Mouse (Mus musculus): ENCODE measurements at regions not wholly inside any gene's neighbourhood (a gene's known extent, or its start where the extent isn't known, plus 50 kb on each side); places are given as distances from the start of the nearest gene placed in this dataset.

DNA sequence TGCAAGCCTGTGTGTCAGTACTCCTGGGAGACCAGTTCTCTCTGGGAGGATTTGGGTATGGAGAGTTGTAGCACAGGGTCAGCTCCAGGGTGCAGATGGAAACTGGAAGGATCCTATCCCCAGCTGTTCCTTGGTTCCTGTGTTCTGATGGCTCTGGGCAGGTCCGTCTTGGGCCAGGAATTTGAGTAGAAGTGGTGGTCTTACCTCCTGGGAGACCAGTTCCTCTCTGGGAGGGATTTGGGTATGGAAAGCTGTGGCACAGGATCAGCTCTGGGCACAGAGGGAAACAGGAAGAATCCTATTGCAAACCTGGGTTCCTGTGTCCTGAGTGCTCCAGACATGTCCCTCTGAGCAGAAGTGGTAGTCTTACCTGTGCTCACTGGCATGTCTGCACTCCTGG lies 314.5 kb downstream of the Wdr11 start:
- TF ChIP-seq CTCF (IDR thresholded peaks at IDR 0.05; ENCODE audit: insufficient read depth, low read depth, low read length) = no peak
- TF ChIP-seq POLR2A (IDR thresholded peaks at IDR 0.05; ENCODE audit: insufficient read depth, low read depth, low read length) = no peak
- 96% methylated on average over 1 of the region's 1 CpGs for WGBS
- no peak overlapping the region for H3K4me3 ChIP-seq (ENCODE audit: insufficient read depth, low read depth, low read length)
- H3K27ac ChIP-seq (ENCODE audit: insufficient read depth, low read depth, low read length) = no peak overlapping the region
- H3K4me1 ChIP-seq (ENCODE audit: control insufficient read depth, insufficient read depth, low read length) = peaks cover 2% of the 10 kb centered on the region

DNA sequence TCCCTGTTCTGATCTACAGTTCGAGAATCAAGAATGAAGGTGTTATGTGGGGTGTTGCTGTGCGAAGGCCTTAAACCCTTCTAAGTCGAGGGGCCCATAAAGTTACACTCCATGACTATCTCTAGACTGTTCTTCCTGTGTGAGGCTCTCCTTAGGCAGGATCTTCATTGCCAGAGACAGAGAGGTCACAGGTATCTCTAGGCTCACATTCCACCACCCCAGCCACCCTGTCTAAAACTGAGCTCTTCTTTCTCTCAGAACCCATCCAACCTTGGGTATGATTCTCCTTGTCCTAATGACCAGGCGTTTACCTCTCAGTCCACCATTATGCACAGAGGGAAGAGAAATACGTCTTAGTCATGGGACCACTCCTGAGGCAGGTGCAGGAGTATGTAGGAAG lies 317.2 kb downstream of the Wdr11 start:
- 93% methylated on average over 5 of the region's 5 CpGs for WGBS
- TF ChIP-seq CTCF (IDR thresholded peaks at IDR 0.05; ENCODE audit: insufficient read depth, low read depth, low read length) (no peak), POLR2A (IDR thresholded peaks at IDR 0.05; ENCODE audit: insufficient read depth, low read depth, low read length) (no peak)
- H3K4me3 ChIP-seq (ENCODE audit: insufficient read depth, low read depth, low read length) = no peak overlapping the region
- H3K4me1 ChIP-seq (ENCODE audit: control insufficient read depth, insufficient read depth, low read length) = no peaks in the 10 kb centered on the region; the same call in 1 of the 2 replicates
- H3K27ac ChIP-seq (ENCODE audit: insufficient read depth, low read depth, low read length) = no peak overlapping the region

DNA sequence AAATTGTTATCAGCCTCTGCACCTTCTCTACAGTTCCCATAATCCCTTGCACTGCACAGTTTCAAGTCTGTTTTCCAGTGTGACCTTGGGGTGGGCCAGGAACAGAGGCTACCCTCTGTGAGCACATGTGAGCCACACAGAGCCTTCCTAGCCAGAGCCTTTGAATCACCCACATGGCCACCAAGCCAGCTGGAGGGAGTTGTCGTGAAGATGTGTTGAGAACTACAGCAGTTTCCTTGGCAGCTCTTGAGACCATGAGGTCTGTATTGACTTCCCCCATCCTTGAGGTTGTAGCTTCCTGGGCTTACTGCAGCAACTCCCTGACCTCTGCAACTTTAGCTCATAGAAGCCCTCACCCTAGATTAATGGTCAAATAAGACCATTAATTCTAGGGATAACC lies 318.1 kb downstream of the Wdr11 start:
- TF ChIP-seq CTCF (IDR thresholded peaks at IDR 0.05; ENCODE audit: insufficient read depth, low read depth, low read length) = no peak
- no peak for TF ChIP-seq POLR2A (IDR thresholded peaks at IDR 0.05; ENCODE audit: insufficient read depth, low read depth, low read length)
- Histone ChIP-seq H3K4me3 (ENCODE audit: insufficient read depth, low read depth, low read length) (no peak overlapping the region), H3K27ac (ENCODE audit: insufficient read depth, low read depth, low read length) (no peak overlapping the region), H3K4me1 (ENCODE audit: control insufficient read depth, insufficient read depth, low read length) (no peaks in the 10 kb centered on the region; the same call in 1 of the 2 replicates)
- 72% methylated on average over 1 of the region's 1 CpGs for WGBS

DNA sequence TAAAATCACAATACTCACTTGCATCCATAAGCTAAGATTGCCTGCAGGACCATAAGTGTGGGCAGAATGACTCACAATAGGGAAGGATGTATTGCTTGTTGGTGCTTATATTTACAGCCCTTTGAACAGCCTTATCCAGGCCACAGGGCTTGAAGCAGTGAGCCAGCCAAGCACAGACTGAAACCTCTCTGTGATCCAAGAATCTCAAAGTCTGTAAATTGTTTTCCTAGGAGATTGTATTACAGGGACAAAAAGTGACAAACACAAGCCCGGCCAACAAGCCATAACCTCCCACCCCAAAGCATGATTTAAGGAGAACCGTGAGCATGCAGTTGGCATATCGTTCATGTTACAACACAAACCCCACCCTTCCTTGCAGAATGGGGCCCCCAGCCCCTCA lies 319.2 kb downstream of the Wdr11 start:
- H3K4me3 ChIP-seq (ENCODE audit: insufficient read depth, low read depth, low read length) = no peak overlapping the region
- WGBS = 81% methylated on average over 3 of the region's 3 CpGs
- no peak overlapping the region for H3K27ac ChIP-seq (ENCODE audit: insufficient read depth, low read depth, low read length)
- no peaks in the 10 kb centered on the region; the same call in 1 of the 2 replicates for H3K4me1 ChIP-seq (ENCODE audit: control insufficient read depth, insufficient read depth, low read length)
- TF ChIP-seq CTCF (IDR thresholded peaks at IDR 0.05; ENCODE audit: insufficient read depth, low read depth, low read length) (no peak), POLR2A (IDR thresholded peaks at IDR 0.05; ENCODE audit: insufficient read depth, low read depth, low read length) (no peak)

DNA sequence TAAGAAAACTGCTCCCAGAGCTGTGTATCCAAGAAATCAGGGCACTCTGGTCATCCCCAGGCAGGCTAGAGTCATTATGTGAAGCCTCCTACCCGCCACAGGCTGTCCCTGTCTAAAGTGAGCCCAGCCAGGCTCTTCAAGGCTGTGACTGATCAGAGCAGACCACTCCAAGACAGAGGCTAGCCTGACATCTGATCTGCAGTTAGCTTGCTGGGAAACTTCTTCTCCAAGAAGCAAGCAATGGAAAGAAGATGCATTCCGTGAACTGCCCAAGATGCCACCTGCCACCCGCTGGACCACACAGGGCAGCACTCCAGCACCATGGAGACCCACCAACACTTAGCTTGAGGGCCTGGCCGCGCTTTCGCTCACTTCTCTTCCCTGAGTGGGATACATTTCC lies 323.2 kb downstream of the Wdr11 start:
- Histone ChIP-seq H3K4me3 (ENCODE audit: insufficient read depth, low read depth, low read length) (no peak overlapping the region), H3K4me1 (ENCODE audit: control insufficient read depth, insufficient read depth, low read length) (peaks cover 12% of the 10 kb centered on the region; the same call in 1 of the 2 replicates), H3K27ac (ENCODE audit: insufficient read depth, low read depth, low read length) (no peak overlapping the region)
- WGBS = 96% methylated on average over 6 of the region's 6 CpGs
- TF ChIP-seq POLR2A (IDR thresholded peaks at IDR 0.05; ENCODE audit: insufficient read depth, low read depth, low read length) = no peak
- no peak for TF ChIP-seq CTCF (IDR thresholded peaks at IDR 0.05; ENCODE audit: insufficient read depth, low read depth, low read length)

DNA sequence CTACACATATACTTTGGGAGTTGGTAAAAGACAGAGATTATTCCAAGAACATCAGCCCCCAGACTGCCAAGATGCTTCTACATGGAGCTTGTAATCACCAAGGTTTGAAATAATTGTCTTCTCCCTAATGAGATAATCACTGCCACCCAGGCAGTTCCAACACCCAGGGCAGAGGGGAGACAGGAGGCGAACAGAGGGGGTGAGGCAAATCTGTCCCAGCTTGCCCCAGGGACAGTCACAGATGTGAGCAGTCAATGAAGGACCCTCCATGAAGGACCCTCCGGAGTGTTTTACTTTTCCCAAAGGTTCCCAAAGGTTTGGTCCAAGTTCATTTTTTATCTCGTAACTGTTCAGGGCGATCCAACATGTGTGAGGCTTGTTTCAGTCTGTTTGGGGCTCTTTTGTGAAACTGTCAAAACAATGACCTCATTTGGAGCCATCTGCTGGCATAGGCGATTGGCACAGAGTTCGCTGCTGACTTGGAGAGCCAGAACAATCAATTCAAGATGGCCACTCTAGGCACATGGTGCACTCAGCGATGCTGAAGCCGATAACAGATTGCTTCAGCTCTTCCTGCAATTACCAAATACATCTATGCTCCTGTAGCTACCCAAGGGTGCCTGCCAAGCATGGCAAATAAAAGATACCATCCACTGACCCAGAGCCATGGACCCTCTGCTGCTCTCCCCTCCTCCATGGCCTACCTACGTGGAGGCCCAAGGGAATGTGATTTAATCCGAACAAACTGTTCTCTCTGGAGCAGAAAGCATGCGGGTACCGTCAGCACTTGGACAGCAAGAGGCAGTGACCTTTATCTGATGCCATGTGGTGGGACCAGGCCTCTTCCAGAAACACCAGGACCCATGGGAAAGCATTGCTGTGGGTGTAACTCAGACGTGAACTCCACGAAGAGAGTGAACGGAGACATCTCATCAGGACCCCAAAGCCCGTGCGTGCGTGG lies 326.9 kb downstream of the Wdr11 start:
- Histone ChIP-seq H3K4me1 (ENCODE audit: control insufficient read depth, insufficient read depth, low read length) (peaks cover 14% of the 10 kb centered on the region; the same call in 1 of the 2 replicates), H3K4me3 (ENCODE audit: insufficient read depth, low read depth, low read length) (no peak overlapping the region), H3K27ac (ENCODE audit: insufficient read depth, low read depth, low read length) (no peak overlapping the region)
- WGBS = 80% methylated on average over 18 of the region's 18 CpGs
- no peak for TF ChIP-seq POLR2A (IDR thresholded peaks at IDR 0.05; ENCODE audit: insufficient read depth, low read depth, low read length)
- no peak for TF ChIP-seq CTCF (IDR thresholded peaks at IDR 0.05; ENCODE audit: insufficient read depth, low read depth, low read length)

DNA sequence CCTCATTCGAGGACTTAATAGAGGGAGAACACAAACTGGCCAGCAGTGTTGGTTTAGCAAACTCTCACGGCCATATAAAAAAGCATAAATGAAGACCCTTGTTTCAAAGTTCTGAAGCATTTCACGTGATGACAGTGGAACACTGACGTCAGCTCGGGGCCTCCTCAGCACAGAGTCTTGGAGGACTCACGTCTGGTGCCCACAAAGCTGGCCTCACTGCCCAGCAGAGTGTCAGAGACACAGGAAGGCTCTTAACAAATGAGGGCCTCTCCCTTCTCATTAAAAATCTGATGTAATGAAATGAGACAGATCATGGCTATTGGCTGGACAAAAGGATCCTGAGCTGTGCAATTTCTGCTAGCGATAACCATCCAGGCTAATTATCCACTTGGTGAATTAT lies 330.6 kb downstream of the Wdr11 start:
- H3K4me3 ChIP-seq (ENCODE audit: insufficient read depth, low read depth, low read length) = no peak overlapping the region
- 65% methylated on average over 7 of the region's 7 CpGs for WGBS

DNA sequence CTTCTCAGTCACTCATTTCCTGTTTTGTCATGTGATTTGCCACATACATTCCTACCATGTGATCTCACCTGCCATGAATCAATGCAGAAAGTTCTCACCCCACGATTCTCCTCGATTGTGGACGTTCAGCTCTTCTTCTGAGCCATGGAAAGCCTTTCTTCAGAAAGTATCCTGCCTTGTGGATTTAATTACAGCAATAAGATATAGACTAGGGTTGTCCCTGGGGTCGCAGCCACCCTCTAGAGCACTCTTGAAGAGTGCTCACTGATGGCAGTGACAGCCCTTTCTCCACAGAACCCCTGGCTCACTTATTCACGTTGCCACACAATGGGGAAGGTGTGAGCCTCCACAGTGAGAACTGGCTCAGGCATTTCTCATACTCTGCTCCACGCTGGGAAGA lies 345.1 kb downstream of the Wdr11 start:
- WGBS = 85% methylated on average over 6 of the region's 6 CpGs
- peaks cover 6% of the 10 kb centered on the region for H3K4me1 ChIP-seq (ENCODE audit: control insufficient read depth, insufficient read depth, low read length)
- TF ChIP-seq CTCF (IDR thresholded peaks at IDR 0.05; ENCODE audit: insufficient read depth, low read depth, low read length) (no peak), POLR2A (IDR thresholded peaks at IDR 0.05; ENCODE audit: insufficient read depth, low read depth, low read length) (no peak)
- H3K4me3 ChIP-seq (ENCODE audit: insufficient read depth, low read depth, low read length) = no peak overlapping the region
- H3K27ac ChIP-seq (ENCODE audit: insufficient read depth, low read depth, low read length) = no peak overlapping the region

More for the DNA sequence above, 330.6 kb downstream of the Wdr11 start:
- TF ChIP-seq CTCF (IDR thresholded peaks at IDR 0.05; ENCODE audit: insufficient read depth, low read depth, low read length) = no peak
- no peak for TF ChIP-seq POLR2A (IDR thresholded peaks at IDR 0.05; ENCODE audit: insufficient read depth, low read depth, low read length)
- Histone ChIP-seq H3K4me1 (ENCODE audit: control insufficient read depth, insufficient read depth, low read length) (peaks cover 14% of the 10 kb centered on the region; the same call in 1 of the 2 replicates), H3K27ac (ENCODE audit: insufficient read depth, low read depth, low read length) (no peak overlapping the region)

DNA sequence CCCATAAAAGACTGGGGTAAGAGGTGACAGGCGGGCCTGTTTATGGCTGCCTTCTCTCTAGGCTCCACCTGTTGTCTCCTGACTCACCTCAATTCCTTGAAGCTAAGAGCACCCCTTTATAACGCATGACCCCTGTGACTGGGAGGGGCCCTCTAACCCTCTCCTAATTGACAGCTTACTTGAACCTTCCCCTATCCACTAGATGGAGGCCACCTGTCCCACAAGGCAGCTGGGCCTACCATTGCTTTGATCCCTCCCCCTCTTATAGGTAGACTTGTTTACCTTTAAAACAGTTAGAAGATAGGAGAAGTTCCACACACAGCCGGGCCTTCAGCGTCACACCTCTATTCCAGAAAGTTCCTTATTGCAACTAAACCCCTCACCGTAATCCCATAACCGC lies 346.1 kb downstream of the Wdr11 start:
- Histone ChIP-seq H3K27ac (ENCODE audit: insufficient read depth, low read depth, low read length) (no peak overlapping the region), H3K4me3 (ENCODE audit: insufficient read depth, low read depth, low read length) (no peak overlapping the region), H3K4me1 (ENCODE audit: control insufficient read depth, insufficient read depth, low read length) (peaks cover 6% of the 10 kb centered on the region)
- 98% methylated on average over 6 of the region's 6 CpGs for WGBS
- TF ChIP-seq CTCF (IDR thresholded peaks at IDR 0.05; ENCODE audit: insufficient read depth, low read depth, low read length) = no peak
- no peak for TF ChIP-seq POLR2A (IDR thresholded peaks at IDR 0.05; ENCODE audit: insufficient read depth, low read depth, low read length)

Data from olfactory bulb, adult 2 months (tissue).